Mouse (Mus musculus): Measurements from ENCODE around the gene Kank3. TPM values are rescaled to one million over a fixed set of nuclear protein-coding genes. Genes with fewer than 3 reads are reported as not detected.

Gene Kank3
- polyA plus RNA-seq, 1 experiment from 2014 or later = 17.1 TPM

- DNase-seq (ENCODE audit: low spot score) (no peak), ATAC-seq (ENCODE audit: low FRiP score, low TSS enrichment) (no peak)
- H3K4me3 ChIP-seq (ENCODE audit: low read depth, low read length) = no peak overlapping the region
- no peak for TF ChIP-seq CTCF (IDR thresholded peaks at IDR 0.05; ENCODE audit: low read depth)
- TF ChIP-seq EP300 (optimal IDR thresholded peaks at IDR 0.05) = no peak
- no peaks in the 10 kb centered on the region for H3K9me3 ChIP-seq (ENCODE audit: control insufficient read depth, low read length)
- peaks cover 8% of the 10 kb centered on the region for H3K4me1 ChIP-seq (replicated peaks; ENCODE audit: control insufficient read depth, insufficient read depth)
- H3K4me2 ChIP-seq (replicated peaks; ENCODE audit: low read depth) = no peak overlapping the region
- H3K27me3 ChIP-seq (ENCODE audit: control insufficient read depth, insufficient read depth, low read length) = no peaks in the 10 kb centered on the region
- 79% methylated on average over 8 of the region's 8 CpGs for WGBS
- H3K36me3 ChIP-seq (ENCODE audit: control insufficient read depth, insufficient read depth, low read length) = no peaks in the 10 kb centered on the region
- no peak overlapping the region for H3K9ac ChIP-seq (ENCODE audit: low read length)
- H3K27ac ChIP-seq (replicated peaks) = no peak overlapping the region
These were observed 35.7 kb upstream of the Kank3 start for GRCm38 (mm10) chr17:33774573-33775155.

GRCm38 (mm10) chr17:33775287-33775686, 35.0 kb upstream of the Kank3 start:
- Histone ChIP-seq H3K4me3 (ENCODE audit: low read depth, low read length) (no peak overlapping the region), H3K36me3 (ENCODE audit: control insufficient read depth, insufficient read depth, low read length) (no peaks in the 10 kb centered on the region), H3K4me1 (replicated peaks; ENCODE audit: control insufficient read depth, insufficient read depth) (peaks cover 14% of the 10 kb centered on the region), H3K27me3 (ENCODE audit: control insufficient read depth, insufficient read depth, low read length) (no peaks in the 10 kb centered on the region), H3K27ac (replicated peaks) (no peak overlapping the region), H3K9ac (ENCODE audit: low read length) (no peak overlapping the region), H3K9me3 (ENCODE audit: control insufficient read depth, low read length) (no peaks in the 10 kb centered on the region), H3K4me2 (replicated peaks; ENCODE audit: low read depth) (no peak overlapping the region)
- DNase-seq (ENCODE audit: low spot score) (no peak), ATAC-seq (ENCODE audit: low FRiP score, low TSS enrichment) (no peak)
- TF ChIP-seq CTCF (IDR thresholded peaks at IDR 0.05; ENCODE audit: low read depth) = no peak
- no peak for TF ChIP-seq EP300 (optimal IDR thresholded peaks at IDR 0.05)
- 97% methylated on average over 4 of the region's 4 CpGs for WGBS

GRCm38 (mm10) chr17:33779271-33779966, 30.9 kb upstream of the Kank3 start:
- no peaks in the 10 kb centered on the region for H3K9me3 ChIP-seq (ENCODE audit: control insufficient read depth, low read length)
- peak overlapping the region; percentile 84 for H3K27ac ChIP-seq (replicated peaks)
- TF ChIP-seq EP300 (optimal IDR thresholded peaks at IDR 0.05) = peak; percentile 81
- no peak for TF ChIP-seq CTCF (IDR thresholded peaks at IDR 0.05; ENCODE audit: low read depth)
- peak; percentile 87 for DNase-seq (ENCODE audit: low spot score)
- H3K36me3 ChIP-seq (ENCODE audit: control insufficient read depth, insufficient read depth, low read length) = no peaks in the 10 kb centered on the region
- H3K4me3 ChIP-seq (ENCODE audit: low read depth, low read length) = peak overlapping the region; percentile 24
- H3K4me2 ChIP-seq (replicated peaks; ENCODE audit: low read depth) = peak overlapping the region; percentile 75
- ATAC-seq (ENCODE audit: low FRiP score, low TSS enrichment) = peak; percentile 85
- 18% methylated on average over 9 of the region's 9 CpGs for WGBS
- peak overlapping the region; percentile 24 for H3K9ac ChIP-seq (ENCODE audit: low read length)
- H3K27me3 ChIP-seq (ENCODE audit: control insufficient read depth, insufficient read depth, low read length) = no peaks in the 10 kb centered on the region
- H3K4me1 ChIP-seq (replicated peaks; ENCODE audit: control insufficient read depth, insufficient read depth) = peaks cover 31% of the 10 kb centered on the region

GRCm38 (mm10) chr17:33779967-33780295, 30.4 kb upstream of the Kank3 start:
- Histone ChIP-seq H3K27me3 (ENCODE audit: control insufficient read depth, insufficient read depth, low read length) (no peaks in the 10 kb centered on the region), H3K36me3 (ENCODE audit: control insufficient read depth, insufficient read depth, low read length) (no peaks in the 10 kb centered on the region), H3K9me3 (ENCODE audit: control insufficient read depth, low read length) (no peaks in the 10 kb centered on the region), H3K4me1 (replicated peaks; ENCODE audit: control insufficient read depth, insufficient read depth) (peaks cover 31% of the 10 kb centered on the region), H3K4me2 (replicated peaks; ENCODE audit: low read depth) (peak overlapping the region; percentile 75), H3K9ac (ENCODE audit: low read length) (peak overlapping the region; percentile 69; the same call in 1 of the 2 replicates), H3K27ac (replicated peaks) (peak overlapping the region; percentile 84), H3K4me3 (ENCODE audit: low read depth, low read length) (peak overlapping the region; percentile 43; the same call in 1 of the 2 replicates)
- no peak for DNase-seq (ENCODE audit: low spot score)
- TF ChIP-seq EP300 (optimal IDR thresholded peaks at IDR 0.05) = no peak
- TF ChIP-seq CTCF (IDR thresholded peaks at IDR 0.05; ENCODE audit: low read depth) = no peak
- ATAC-seq (ENCODE audit: low FRiP score, low TSS enrichment) = no peak
- 57% methylated on average over 5 of the region's 5 CpGs for WGBS

- ATAC-seq (ENCODE audit: low FRiP score, low TSS enrichment) (no peak), DNase-seq (ENCODE audit: low spot score) (no peak)
- Histone ChIP-seq H3K27me3 (ENCODE audit: control insufficient read depth, insufficient read depth, low read length) (no peaks in the 10 kb centered on the region), H3K9ac (ENCODE audit: low read length) (peak overlapping the region; percentile 69), H3K9me3 (ENCODE audit: control insufficient read depth, low read length) (no peaks in the 10 kb centered on the region), H3K27ac (replicated peaks) (peak overlapping the region; percentile 84), H3K4me3 (ENCODE audit: low read depth, low read length) (peak overlapping the region; percentile 43), H3K36me3 (ENCODE audit: control insufficient read depth, insufficient read depth, low read length) (no peaks in the 10 kb centered on the region), H3K4me2 (replicated peaks; ENCODE audit: low read depth) (peak overlapping the region; percentile 75), H3K4me1 (replicated peaks; ENCODE audit: control insufficient read depth, insufficient read depth) (peaks cover 31% of the 10 kb centered on the region)
- TF ChIP-seq CTCF (IDR thresholded peaks at IDR 0.05; ENCODE audit: low read depth) (no peak), EP300 (optimal IDR thresholded peaks at IDR 0.05) (no peak)
- WGBS = 88% methylated on average over 5 of the region's 5 CpGs
These were observed 29.9 kb upstream of the Kank3 start for GRCm38 (mm10) chr17:33780431-33780830.
